Mouse (Mus musculus) CD4-positive helper T cell, adult 2 months (primary cell): ENCODE data around the gene Dnase1l3.

Experiments
- DNase-seq: peaks from one replicate; pipeline ENCODE4 v3.0.0-alpha.2; 2012; ENCODE audit warnings: low read depth, missing footprints, low spot score

The Dnase1l3 gene

DNA sequence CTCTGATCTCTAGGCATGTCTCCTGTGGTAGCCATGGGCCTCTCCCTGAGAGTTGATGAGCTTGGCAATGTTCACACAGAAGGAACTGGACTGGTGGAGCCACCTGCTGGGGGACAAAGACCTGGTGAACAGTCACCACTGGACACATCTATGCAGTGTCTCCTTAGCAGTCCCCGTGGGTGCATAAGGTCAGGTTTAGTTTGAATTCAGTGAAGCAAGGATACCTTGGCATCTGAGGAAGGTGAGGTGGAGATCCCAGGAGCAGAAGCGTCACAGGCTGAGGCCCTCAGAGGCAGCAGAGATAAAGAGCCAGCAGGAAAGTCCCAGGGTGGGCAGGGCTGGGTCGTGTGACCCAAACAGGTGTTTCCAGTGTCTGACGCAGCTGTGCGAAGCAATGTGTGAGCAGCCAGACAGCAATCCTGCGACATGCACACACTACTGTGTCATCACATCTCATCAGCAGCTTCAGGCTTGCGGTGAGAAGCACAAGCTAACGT lies at the start of gene Dnase1l3:
Dnase1l3 (minus strand) TSS at position 303 of the 497 bp plus-strand sequence.
- peak; percentile 73 for DNase-seq

DNA sequence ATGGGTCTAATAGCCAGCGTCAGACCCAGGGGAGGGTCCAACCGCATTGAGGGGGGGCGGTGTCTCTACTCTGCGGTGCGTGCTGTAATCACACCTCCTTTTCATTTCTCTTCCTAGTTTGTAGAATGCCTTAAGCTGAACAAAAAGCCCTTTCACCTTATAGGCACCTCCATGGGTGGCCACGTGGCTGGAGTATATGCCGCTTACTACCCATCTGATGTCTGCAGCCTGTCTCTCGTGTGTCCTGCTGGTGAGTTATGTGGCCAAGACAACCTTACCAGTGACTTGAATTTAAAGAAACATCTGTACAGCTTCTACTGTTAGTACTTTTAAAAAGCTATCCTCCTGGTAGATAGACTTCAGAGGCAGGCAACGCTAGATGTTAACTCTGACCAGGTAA lies 48.2 kb upstream of the Dnase1l3 start:
- DNase-seq: no peak

DNA sequence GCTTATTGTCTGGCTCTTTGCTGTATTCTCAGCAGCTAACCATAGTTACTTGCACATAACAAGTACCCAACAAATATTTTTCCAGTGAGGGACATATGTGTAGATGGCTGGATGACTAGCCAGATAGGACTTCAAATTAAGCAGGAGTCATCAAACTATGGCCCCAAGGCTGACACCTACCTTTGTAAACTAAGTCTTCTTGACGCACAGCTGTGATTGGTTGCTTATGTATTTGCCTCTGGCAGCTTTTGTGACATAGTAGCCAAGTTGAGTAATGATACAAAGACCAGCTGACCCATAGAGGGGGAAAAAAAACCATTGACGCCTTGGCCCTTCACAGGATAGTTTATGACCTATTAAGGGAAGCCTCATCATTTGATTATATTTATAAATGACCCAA lies 47.7 kb upstream of the Dnase1l3 start:
- DNase-seq: no peak

DNA sequence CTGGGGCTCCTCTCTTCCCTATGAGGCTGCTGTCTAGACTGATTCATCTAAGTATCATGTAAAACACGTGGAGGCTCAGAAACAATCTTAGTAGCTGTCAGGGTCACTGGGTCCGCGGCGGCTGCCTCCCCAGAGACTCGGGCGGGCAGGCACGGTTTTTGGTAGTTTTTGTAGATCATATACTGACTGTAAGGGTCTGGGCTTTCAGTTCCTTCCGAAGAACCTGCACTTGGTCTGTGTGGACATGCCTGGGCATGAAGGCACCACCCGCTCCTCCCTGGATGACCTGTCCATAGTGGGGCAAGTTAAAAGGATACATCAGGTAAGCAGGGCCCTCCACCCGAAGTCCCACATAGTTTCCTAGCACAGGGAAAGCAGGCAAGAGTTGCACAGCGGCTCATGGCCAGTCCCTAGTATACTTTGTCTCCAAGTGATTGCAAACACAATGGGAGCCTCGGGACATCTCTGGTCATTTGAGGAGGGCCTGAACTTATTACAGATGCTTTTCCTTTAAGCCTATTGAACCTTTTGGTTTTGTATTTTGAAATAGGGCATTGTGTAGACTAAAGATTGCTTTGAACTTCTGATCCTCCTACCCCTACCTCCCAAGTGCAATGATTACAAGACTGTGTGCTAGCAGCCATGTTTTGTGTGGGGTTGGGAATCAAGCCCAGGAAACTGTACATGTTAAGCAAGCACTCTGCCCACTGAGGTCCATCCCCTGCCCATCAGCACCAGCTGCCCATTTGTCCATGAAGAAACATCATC lies 46.7 kb upstream of the Dnase1l3 start:
- no peak for DNase-seq

DNA sequence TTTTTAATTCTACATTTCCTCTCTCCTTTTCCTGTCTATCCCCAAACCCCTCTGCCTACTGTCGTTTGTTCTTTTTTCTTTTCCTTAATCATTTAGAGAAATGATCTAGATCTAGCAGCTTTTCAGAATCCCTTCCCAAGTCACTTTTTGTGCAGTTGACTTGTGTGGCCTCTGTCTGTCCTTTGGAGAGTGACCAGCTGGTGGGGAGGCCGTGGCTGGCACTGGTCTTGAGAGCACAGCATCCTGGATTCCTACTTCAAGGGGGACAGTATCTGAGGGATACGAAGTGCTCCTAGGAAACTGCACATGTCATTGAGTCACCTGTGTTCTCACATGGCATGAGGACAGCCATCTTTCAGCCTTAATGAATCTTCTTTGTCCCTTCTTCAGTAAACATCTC lies 45.8 kb upstream of the Dnase1l3 start:
- no peak for DNase-seq

DNA sequence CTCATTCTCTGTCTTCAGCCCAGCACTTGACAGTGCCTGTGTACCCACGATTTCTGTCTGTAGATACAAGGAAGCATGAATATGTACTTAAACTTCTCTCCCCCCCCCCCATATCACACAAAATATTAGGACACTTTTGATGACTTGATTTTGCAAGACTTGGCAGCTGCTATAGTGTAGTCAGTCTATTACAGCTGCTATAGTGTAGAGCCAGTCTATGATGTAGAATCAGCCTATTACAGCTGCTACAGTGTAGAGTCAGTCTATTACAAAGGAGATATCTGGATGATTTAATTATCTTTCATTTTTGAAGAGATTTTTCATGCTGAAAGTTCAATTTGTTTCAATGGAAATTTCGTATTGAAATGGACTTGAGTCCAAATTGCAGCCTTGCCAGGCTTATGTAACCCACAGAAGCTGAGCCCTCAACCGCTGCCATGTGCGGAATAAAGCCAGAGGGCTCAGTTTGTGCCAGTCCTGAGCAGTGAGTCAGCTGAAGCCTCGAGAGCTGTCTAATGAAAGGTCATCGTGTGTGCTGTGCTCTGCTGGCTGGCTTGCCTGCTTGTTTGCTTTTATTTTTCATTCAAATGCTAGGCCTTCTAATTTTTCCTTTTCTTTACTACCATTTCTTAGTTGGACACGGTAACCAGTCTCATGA lies 44.5 kb upstream of the Dnase1l3 start:
- no peak for DNase-seq

DNA sequence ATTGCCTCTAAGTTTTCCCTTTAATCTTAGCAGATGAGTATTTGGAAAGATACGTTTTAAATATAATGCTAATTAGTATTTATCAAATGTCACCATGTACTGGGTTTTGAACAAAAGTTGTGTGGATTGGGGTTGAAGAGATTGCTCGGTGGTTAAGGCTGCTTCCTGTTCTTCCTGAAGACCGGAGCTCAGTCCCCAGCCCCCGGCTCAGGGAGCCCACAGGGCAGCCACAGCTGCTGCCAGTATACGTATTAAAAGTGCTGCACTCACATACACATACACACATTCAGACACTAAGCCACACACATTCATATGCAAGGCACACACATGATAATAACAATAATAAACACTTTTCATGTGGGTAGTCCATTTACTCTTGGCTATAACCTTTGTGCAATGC lies 43.8 kb upstream of the Dnase1l3 start:
- no peak for DNase-seq

DNA sequence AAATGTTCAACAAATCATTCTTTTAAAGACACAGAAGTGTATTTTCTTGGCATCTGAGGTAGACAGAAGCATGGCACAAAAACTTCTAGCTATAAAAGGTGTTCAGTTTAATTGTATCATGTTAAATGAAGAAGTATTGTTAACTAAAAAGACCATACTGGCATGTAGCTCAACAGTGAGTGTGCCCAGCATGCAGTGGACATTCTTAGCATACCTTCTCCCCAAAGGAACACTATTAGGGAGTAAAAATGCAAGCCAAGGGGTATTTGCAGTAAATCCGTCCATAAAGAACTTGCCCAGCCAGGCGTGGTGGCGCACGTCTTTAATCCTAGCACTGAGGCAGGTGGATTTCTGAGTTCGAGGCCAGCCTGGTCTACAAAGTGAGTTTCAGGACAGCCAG lies 42.0 kb upstream of the Dnase1l3 start:
- no peak for DNase-seq

DNA sequence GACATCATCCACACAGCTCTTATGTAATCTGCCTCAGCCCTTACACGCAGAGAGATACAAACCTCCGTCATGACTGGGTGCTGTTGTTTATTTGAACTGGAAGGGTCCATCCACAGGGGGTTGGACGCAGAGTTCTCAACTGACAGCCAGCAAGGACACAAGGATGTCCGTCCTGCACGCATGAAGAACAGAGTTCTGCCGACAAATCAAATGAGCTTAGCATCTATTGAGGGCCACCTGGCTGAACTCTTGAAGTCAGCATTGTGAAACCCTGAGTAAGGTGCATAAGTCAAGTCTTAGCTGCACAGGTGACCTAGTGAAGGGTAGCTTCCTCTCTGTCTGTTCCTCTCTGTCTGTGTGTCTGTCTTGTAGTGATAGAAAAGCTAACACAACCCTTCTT lies 41.6 kb upstream of the Dnase1l3 start:
- no peak for DNase-seq

DNA sequence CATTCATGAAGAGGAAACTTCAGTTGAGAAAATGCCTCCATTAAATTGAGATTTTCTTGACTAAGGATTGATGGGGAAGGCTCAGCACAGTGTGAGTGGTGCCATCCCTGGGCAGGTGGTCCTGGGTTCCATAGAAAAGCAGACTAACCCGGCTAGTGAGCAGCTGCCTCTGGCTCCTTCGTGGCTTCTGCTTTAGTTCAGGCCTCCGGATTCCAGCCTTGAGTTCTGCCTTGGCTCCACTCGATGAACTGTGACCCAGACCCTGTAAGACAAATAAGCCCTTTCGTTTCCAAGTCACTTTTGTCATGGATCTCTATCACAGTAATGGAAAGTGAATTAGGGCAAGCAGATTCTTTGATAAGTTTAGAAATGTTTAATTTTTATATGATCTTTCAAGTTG lies 40.2 kb upstream of the Dnase1l3 start:
- DNase-seq: no peak

DNA sequence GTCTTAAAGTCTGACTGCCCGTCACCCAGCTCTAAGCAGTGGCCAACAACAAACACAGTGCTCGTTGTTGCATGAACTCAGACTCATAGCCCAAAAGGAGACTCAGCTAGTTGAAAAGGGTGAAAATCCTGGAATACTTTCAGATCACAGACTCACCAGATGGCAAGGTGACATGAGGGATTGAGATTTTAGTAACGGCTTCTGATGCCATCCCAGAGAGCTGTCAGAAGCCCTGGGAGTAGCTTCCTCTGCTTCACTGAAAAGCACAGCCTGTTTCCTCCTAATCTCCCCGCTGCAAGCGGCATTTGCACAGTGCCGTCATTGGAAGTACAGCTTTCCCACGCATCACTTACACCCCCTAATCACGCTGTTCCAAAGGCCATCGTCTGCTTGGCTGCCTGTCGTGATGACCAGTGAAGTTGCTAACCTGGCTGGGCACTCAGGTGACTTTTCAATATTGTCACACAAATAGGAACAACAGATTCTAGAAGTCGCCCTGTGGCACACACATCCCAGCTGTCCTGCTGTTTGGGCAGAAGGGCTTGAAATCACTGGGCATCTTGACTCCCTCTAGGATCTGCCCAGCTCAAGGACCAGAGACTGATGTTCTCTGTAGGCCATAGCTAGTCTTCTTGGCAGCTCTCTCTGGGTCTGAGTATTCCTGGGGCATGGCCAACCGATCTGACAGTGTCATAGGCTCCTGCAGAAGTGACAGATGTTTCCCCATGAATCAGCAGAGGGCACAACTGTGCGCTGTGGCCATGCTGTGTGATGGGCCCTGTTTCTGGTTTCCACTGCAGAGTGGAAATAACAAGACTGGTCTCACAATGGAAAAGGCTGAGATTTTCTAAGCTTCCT lies 37.9 kb upstream of the Dnase1l3 start:
- no peak for DNase-seq

DNA sequence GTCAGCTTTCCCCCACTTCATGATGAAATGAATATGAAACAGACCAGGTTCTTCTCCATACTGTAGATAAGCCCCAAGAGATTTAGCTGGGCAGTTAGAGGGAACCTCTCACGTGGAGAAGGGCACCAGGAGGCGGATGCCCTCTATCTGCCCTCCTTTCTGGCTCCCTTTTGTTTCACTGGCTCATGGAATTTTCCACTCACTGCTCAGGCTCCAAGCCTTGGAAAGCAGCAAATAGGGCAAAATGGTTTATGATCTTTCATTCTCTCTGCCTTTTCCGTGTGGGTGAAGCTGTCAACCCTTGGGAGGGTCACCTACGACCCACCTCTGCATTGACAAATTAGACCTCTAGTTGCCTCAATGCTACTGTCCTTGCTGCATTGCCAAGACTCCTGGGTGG lies 36.2 kb upstream of the Dnase1l3 start:
- no peak for DNase-seq

DNA sequence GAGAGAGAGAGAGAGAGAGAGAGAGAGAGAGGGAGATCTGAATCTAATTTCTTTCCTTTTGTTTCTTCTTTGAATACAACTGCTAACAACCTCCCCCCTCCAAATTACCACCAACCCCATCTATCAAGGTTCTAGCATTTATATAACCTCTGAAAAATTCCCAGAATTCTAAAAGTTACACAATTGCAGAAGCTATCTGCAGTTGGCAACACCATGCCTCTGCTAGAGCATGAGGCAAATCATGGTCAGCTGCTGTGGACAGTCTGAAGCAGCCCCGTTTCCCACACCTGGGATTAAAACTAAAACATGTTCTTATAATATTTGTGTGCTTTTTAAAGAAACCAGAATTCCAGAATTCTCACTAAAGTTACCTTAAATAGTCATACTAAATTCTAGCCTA lies 35.4 kb upstream of the Dnase1l3 start:
- no peak for DNase-seq

DNA sequence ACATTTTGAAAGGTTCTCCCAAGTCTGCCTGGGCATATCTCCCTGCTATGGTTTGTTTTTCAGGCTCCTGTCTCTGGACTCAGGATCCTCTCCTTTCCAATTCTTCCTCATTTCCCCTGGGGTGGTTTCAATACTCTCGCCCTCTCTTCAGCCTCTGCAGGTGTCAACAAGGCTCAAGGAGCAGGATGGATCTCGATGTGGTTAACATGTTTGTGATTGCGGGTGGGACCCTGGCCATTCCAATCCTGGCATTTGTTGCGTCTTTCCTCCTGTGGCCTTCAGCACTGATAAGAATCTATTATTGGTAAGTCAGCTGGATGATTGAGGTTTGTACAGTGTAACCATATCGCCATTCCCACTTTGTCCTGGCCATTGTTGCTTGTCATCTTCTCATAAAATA lies 33.7 kb upstream of the Dnase1l3 start:
- no peak for DNase-seq

DNA sequence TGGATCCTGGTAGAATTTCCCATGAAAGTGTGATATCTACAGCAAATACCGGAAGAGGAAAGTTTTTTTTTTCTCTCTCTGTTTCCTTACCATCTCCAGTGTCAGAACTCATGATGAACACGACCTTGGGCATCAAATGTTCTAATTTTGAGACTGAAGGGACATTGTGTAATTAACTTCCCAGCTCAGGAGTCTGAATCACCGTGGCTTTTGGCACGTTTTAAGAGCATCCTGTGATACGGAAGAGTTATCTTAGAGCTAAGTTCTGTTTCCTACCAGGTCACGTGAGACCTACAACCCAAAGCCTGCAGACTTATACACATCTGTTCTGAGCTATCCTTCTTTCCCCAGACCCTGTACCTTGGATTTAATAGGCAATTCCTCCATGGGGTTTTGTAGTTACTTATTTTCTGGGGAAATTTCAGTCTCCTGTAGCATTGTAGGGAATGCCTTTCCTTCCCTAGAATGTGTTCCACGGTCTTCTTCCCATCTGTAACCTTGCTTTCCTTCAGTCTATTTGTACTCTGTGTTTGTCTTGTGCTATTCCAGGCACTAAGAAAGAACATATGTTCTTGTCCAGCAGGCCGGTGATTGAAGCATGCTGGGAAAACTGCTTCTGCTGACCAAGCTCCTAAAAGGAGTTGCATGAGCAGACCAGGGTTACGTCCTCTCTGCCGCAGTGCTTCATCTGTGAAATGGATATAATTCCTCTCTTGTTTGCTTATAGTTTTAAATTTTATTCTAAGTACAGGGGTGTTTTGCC lies 32.6 kb upstream of the Dnase1l3 start:
- no peak for DNase-seq

DNA sequence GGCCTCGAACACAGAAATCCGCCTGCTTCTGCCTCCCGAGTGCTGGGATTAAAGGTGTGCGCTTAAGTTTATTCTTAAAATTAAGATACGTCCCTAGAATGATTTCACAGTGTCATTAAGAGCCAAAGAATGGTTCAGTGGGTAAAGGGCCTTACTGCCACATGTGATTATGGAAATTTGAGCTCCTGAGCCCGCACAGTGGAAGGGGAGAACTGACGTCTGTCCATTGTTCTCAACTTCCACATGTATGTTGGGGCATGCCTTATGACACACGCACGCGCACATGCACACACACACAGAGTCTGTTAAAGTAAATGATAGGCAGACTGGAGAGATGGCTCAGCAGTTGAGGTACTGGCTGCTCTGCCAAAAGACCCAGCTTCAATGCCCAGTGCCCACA lies 30.6 kb upstream of the Dnase1l3 start:
- no peak for DNase-seq

DNA sequence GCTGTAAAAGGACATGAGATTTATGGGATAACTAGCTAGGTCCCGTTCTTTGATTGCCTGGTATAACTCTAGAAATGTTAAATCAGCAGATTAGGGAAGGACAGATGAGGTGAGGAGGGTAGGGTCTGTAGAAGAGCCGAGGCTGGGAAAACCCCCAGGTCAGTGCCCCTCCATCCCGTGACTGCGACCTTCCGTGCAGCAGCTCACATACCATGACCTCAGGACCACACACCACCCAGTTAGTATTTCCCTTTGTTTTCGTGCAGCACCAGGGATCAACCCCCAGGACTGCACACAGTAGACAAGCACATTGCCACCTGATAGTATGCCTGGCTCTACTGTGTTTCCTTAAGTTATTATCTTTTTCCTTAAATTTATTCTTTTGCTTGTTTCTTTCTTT lies 30.1 kb upstream of the Dnase1l3 start:
- DNase-seq: no peak

DNA sequence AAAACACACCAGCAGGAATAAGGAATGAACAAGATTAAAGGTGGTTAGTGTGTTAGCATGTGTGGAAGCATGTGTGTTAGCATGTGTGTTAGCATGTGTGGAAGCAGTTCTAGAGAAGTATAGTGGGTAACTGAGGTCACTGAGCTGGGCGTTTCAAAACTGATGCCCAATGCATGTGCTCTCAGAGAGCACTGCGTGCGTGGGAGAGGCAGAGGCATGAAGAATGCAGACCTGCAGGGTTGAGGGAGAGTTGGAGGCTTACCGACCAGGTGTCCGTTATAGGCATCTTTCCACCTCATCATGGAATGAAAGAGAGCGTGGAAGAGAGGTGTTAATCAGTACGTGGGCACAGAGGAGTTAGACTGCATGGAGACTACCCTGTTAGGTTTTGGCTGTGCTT lies 26.2 kb upstream of the Dnase1l3 start:
- DNase-seq: no peak

DNA sequence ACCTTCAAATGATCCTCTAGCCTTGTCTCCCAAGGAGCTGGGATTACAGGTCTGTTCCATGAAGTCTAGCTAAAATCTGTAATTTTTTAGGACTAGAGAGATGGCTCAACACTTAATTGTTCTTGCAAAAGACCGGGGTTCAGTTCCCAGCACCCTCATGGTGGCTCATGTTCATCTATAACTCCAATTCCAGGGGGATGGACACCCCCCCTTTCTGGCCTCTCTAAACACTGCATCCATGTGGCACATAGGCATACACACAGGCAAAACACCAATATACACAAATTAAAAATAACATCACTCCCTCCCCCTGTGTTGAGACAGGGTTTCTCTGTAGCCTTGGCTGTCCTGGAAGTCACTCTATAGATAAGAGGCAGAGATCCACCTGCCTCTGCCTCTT lies 25.6 kb upstream of the Dnase1l3 start:
- no peak for DNase-seq

DNA sequence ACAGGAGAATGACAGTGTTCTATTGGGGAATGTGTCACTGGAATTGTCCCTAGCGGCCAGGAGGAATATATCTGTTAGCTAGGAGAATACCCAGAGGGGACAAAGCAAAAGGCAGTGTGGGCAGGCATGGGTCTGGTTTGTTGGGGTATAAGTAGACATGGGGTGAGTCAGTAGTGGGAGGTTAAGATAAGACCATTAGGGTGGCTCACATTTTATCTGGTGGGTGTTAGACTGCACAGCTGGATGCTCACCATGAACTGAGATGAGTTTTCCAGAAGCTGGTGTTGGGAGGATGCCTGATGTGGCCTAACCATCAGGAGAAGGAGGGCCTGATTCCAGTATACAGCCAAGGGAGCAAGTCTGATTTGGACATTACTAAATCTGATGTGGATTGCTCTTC lies 22.6 kb upstream of the Dnase1l3 start:
- no peak for DNase-seq

DNA sequence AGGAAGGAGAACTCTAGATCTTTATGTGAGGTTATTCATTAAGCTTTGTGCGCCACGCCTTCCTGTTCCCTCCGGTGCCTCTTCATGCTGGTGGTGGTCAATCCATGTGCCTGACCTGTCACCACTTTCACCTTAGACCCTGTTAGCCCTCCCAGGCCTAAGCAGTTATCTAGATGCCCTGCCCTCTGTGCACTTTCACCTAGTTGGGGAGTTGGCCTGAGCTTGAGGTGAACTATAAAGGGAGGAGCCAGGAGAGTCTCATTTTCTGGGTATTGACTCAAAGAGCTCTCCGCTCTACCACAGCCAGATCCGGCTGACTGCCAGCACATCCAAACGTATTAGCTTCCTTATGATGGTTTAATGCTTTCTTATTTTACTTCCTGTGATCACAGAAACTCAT lies 21.9 kb upstream of the Dnase1l3 start:
- DNase-seq: no peak

DNA sequence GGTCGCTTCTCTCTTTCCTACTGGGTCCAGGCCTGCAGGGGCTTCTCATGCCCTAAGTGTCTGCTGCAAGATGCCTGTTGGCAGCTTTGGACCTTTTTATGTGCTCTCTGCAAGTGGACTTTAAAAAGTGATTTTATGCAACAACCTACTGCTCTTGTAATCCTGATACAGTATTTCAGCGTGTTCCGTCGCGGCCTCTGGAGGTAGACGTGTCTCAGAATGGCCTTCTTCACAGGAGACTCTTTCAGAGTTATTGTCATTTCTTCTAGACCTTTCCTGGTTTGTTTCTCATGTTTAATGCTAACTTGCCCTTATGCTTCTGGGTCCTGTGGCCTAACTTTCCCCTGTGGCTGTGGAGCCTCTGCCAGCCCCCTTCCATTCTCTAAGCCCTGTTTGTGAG lies 21.4 kb upstream of the Dnase1l3 start:
- DNase-seq: no peak
